Mouse (Mus musculus) E14TG2a.4 (cell line): Measurements from ENCODE around the gene Duox1.

Source experiments
- CTCF ChIP-seq: conservative IDR thresholded peaks from 2 replicates; pipeline ENCODE4 v1.5.1; 2014; ENCODE audit warnings: low read length
- NANOG ChIP-seq: IDR thresholded peaks from 2 replicates; pipeline ENCODE4 v1.6.1; 2014; ENCODE audit warnings: borderline replicate concordance, low read length, mixed read lengths
- POU5F1 ChIP-seq: IDR thresholded peaks from 2 replicates; pipeline ENCODE4 v1.6.1; 2014; ENCODE audit warnings: low read length, borderline replicate concordance

DNA sequence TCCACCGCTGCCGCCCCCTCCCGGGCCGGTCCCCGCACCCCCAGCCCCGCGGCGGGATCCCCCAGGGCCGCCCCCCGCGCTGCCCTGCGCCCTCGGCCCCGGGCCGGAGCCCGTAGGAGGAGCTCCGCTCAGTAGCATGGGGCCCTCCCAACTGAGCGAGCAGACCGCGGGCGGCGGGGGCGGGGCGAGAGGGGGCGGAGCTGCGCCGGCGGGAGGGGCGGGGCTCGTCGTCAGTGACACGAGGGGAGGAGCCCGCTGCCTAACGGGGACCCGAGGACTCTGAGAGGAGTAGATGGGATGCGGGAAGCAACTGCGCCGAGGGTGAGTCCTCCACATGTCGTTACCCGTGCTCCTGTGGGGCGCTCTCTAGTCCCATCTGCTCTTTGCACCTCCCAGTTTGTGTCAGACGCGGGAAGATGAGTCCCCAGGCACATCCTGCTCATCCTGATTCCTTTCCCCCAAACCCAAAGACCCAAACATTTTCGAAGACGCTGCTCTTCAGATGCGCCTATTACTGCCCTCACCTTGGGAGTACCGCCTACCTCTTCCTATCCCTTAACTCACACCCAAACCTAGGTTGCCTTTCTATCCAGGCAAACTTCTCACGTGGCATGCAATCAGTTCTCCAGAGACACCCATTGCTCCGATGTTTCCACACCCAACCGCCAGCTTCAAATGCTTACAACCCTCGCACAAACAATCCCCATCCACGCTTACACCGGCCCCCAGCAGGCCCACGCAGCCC lies 53.7 kb downstream of the Duox1 start, which contains the start of gene Shf:
- TF ChIP-seq CTCF = no peak
- TF ChIP-seq POU5F1 = no peak
- TF ChIP-seq NANOG = no peak
